Mouse (Mus musculus) heart, adult 2 months (tissue): Measurements from ENCODE around the gene Rmdn3. TPM values are rescaled to one million over a fixed set of nuclear protein-coding genes. Genes with fewer than 3 reads are reported as not detected.

Source experiments
- DNase-seq, 2 experiments: peaks; one replicate each; pipeline ENCODE4 v3.0.0; 2021
- H3K27ac ChIP-seq: fragments of 200-600 bp; 2 replicates; pipeline ENCODE4 v1.8.1; 2022
- H3K27me3 ChIP-seq: fragments of 200-500 bp; 2 replicates; pipeline ENCODE4 v1.6.1; 2012; ENCODE audit warnings: mild to moderate bottlenecking, low read length, inconsistent platforms, mixed read lengths; ENCODE audit not compliant: control insufficient read depth, insufficient read depth
- H3K36me3 ChIP-seq: fragments of 200-500 bp; 2 replicates; pipeline ENCODE4 v1.6.1; 2012; ENCODE audit warnings: low read length, inconsistent platforms; ENCODE audit not compliant: control insufficient read depth, insufficient read depth
- H3K4me1 ChIP-seq: fragments of 200-500 bp; 2 replicates; pipeline ENCODE4 v1.6.1; 2011; ENCODE audit warnings: low read length; ENCODE audit not compliant: control insufficient read depth, insufficient read depth
- H3K4me3 ChIP-seq: fragments of 200-600 bp; 2 replicates; pipeline ENCODE4 v1.8.1; 2022
- H3K79me2 ChIP-seq: fragments of 200-500 bp; replicated peaks from 2 replicates; pipeline ENCODE4 v1.6.1; 2012; ENCODE audit warnings: mild to moderate bottlenecking, inconsistent platforms, low read length, moderate library complexity, mixed read lengths; ENCODE audit not compliant: control insufficient read depth, insufficient read depth
- H3K9ac ChIP-seq: fragments of 200-500 bp; 2 replicates; pipeline ENCODE4 v1.6.1; 2012; ENCODE audit warnings: low read depth, mild to moderate bottlenecking, control low read depth, inconsistent platforms, low read length, mixed read lengths
- CTCF ChIP-seq: fragments of 200-600 bp; IDR thresholded peaks from 2 replicates; pipeline ENCODE4 v1.8.1; 2022; ENCODE audit warnings: antibody characterized with exemption, mild to moderate bottlenecking, moderate library complexity
- EP300 ChIP-seq: fragments of 200-500 bp; IDR thresholded peaks from 2 replicates; pipeline ENCODE4 v1.6.1; 2011; ENCODE audit warnings: low read depth, low read length, control low read depth; ENCODE audit not compliant: insufficient read depth
- POLR2A ChIP-seq: fragments of 200-500 bp; IDR thresholded peaks from 2 replicates; pipeline ENCODE4 v1.6.1; 2011; ENCODE audit warnings: mild to moderate bottlenecking, low read depth, low read length, control low read depth; ENCODE audit not compliant: insufficient read depth
- WGBS: fragments of 180-500 bp; shearing (Covaris S2); methylation state at CpG from one replicate; pipeline ENCODE4 v1.1.7; 2018; 5-methylcytosine and 5-hydroxymethylcytosine counted together
- intact Hi-C: fragments of 180-260 bp; cut with DNase I; formaldehyde crosslinking; loops from one replicate; pipeline ENCODE4 v1.15.1; 2025
- polyA plus RNA-seq: library from polyadenylated mRNA; depleted of rRNA; stranded (reverse); fragments of >200 nt; gene quantifications from 2 replicates; pipeline ENCODE4 v1.2.3, GENCODE M21; 2012
- total RNA-seq, 2 experiments: library from RNA; stranded (reverse); gene quantifications; 2 replicates each; pipeline ENCODE4 v1.2.3; 2021

Gene Rmdn3
- total and polyA plus RNA-seq, 3 experiments: 9.0 to 20.1 (median 20.0) TPM

GRCm38 (mm10) chr2:119163999-119164398, 7.2 kb upstream of the Rmdn3 start:
- no peaks in the 10 kb centered on the region for H3K27me3 ChIP-seq
- 82% methylated on average over 4 of the region's 4 CpGs for WGBS
- no peak for DNase-seq
- H3K27ac ChIP-seq: no peak overlapping the region
- no peak overlapping the region for H3K4me3 ChIP-seq
- no peak for TF ChIP-seq EP300
- no peak for TF ChIP-seq POLR2A
- no peak for TF ChIP-seq CTCF
- H3K9ac ChIP-seq: no peak overlapping the region
- H3K4me1 ChIP-seq: peaks cover 5% of the 10 kb centered on the region
- no peaks in the 10 kb centered on the region for H3K36me3 ChIP-seq
- intact Hi-C loops: no loop called here
- no peaks in the 10 kb centered on the region for H3K79me2 ChIP-seq

GRCm38 (mm10) chr2:119163135-119163534, 6.3 kb upstream of the Rmdn3 start:
- 60% methylated on average over 3 of the region's 3 CpGs for WGBS
- intact Hi-C loops: no loop called here
- no peak for TF ChIP-seq CTCF
- TF ChIP-seq POLR2A: no peak
- no peak for TF ChIP-seq EP300

GRCm38 (mm10) chr2:119161247-119161646, 4.4 kb upstream of the Rmdn3 start:
- Histone ChIP-seq H3K27ac (peak overlapping the region; percentile 57), H3K4me1 (no peaks in the 10 kb centered on the region; the same call in 1 of the 2 replicates), H3K79me2 (no peaks in the 10 kb centered on the region), H3K27me3 (no peaks in the 10 kb centered on the region), H3K9ac (no peak overlapping the region), H3K4me3 (no peak overlapping the region), H3K36me3 (no peaks in the 10 kb centered on the region)
- intact Hi-C loops: no loop called here
- peak in 1 of 2 experiments; percentile 34 for DNase-seq
- no peak for TF ChIP-seq POLR2A
- no peak for TF ChIP-seq CTCF
- no peak for TF ChIP-seq EP300
- WGBS: 10% methylated on average over 2 of the region's 2 CpGs

More at GRCm38 (mm10) chr2:119163135-119163534, 6.3 kb upstream of the Rmdn3 start:
- H3K9ac ChIP-seq: no peak overlapping the region
- no peaks in the 10 kb centered on the region for H3K36me3 ChIP-seq
- H3K79me2 ChIP-seq: no peaks in the 10 kb centered on the region
- no peaks in the 10 kb centered on the region for H3K27me3 ChIP-seq
- no peak overlapping the region for H3K27ac ChIP-seq
- H3K4me3 ChIP-seq: no peak overlapping the region
- no peak for DNase-seq
- H3K4me1 ChIP-seq: peaks cover 5% of the 10 kb centered on the region

GRCm38 (mm10) chr2:119157836-119158235, 1.0 kb upstream of the Rmdn3 start:
- TF ChIP-seq CTCF (no peak), EP300 (no peak), POLR2A (no peak)
- intact Hi-C loops: no loop called here

GRCm38 (mm10) chr2:119156081-119156680, 653 bp downstream of the Rmdn3 start:
- H3K79me2 ChIP-seq: no peaks in the 10 kb centered on the region
- H3K27me3 ChIP-seq: no peaks in the 10 kb centered on the region
- peaks cover 3% of the 10 kb centered on the region; the same call in 1 of the 2 replicates for H3K36me3 ChIP-seq
- peak overlapping the region; percentile 100 for H3K4me3 ChIP-seq
- H3K27ac ChIP-seq: peak overlapping the region; percentile 76
- no peak for DNase-seq
- 2% methylated on average over 34 of the region's 34 CpGs for WGBS
- H3K9ac ChIP-seq: peak overlapping the region; percentile 75
- TF ChIP-seq CTCF: no peak
- no peak for TF ChIP-seq POLR2A
- TF ChIP-seq EP300: no peak
- intact Hi-C loops: no loop called here
- peaks cover 6% of the 10 kb centered on the region for H3K4me1 ChIP-seq

More at GRCm38 (mm10) chr2:119157836-119158235, 1.0 kb upstream of the Rmdn3 start:
- Histone ChIP-seq H3K9ac (no peak overlapping the region), H3K27ac (no peak overlapping the region), H3K27me3 (no peaks in the 10 kb centered on the region), H3K4me1 (peaks cover 6% of the 10 kb centered on the region), H3K79me2 (no peaks in the 10 kb centered on the region), H3K4me3 (no peak overlapping the region), H3K36me3 (peaks cover 3% of the 10 kb centered on the region; the same call in 1 of the 2 replicates)
- DNase-seq: no peak

GRCm38 (mm10) chr2:119155388-119155787, 1.4 kb downstream of the Rmdn3 start:
- H3K27me3 ChIP-seq: no peaks in the 10 kb centered on the region

More at GRCm38 (mm10) chr2:119155388-119155787, 1.4 kb downstream of the Rmdn3 start:
- intact Hi-C loops: no loop called here
- DNase-seq: no peak
- Histone ChIP-seq H3K9ac (no peak overlapping the region), H3K36me3 (peaks cover 3% of the 10 kb centered on the region; the same call in 1 of the 2 replicates), H3K4me3 (peak overlapping the region; percentile 100; the same call in 1 of the 2 replicates), H3K4me1 (peaks cover 6% of the 10 kb centered on the region), H3K27ac (no peak overlapping the region), H3K79me2 (no peaks in the 10 kb centered on the region)
- WGBS: 36% methylated on average over 9 of the region's 9 CpGs
- TF ChIP-seq CTCF: no peak
- TF ChIP-seq POLR2A: no peak
- TF ChIP-seq EP300: no peak
